ENCODE assay signal across 8 mouse cellular contexts in the genomic region with DNA sequence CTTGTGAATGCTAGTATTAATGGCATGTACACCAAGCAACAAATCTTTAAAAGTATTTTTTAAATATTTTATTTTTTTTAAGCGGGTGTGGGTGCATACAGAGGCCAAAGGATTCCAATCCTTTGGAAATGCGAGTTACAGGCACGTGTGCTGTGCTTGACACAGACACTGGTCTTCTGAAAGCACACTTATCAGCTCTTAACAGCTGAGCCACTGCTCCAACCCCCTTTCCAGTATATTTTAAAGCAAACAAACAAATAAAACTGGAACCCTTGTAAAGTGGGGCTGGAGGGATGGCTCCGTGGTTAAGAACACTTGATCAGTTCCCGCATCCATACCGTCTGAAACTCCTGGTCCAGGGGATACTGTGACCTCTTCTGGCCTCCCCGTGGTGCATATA. TPM values are rescaled to one million over a fixed set of nuclear protein-coding genes. Genes with fewer than 3 reads are reported as not detected.
DNase-seq lines count a peak whose midpoint lies in the region; ATAC-seq and TF ChIP-seq lines count a peak whose summit lies in the region.

No protein-coding gene starts in this region.

- H3K27ac ChIP-seq in lung, embryonic 15.5 days: peak overlapping the region; percentile 96
- peak overlapping the region; percentile 97 for H3K27ac ChIP-seq in embryonic facial prominence, embryonic 14.5 days (replicated peaks; ENCODE audit: low read depth, low read length)
- H3K27ac ChIP-seq in intestine, embryonic 16.5 days (ENCODE audit: low read length): peak overlapping the region; percentile 94
- H3K27ac ChIP-seq in neural tube, embryonic 15.5 days (replicated peaks): peak overlapping the region; percentile 97; the same call in 1 of the 2 replicates

- H3K9ac ChIP-seq in lung, embryonic 15.5 days: peak overlapping the region; percentile 78
- peak overlapping the region; percentile 92 for H3K9ac ChIP-seq in embryonic facial prominence, embryonic 14.5 days (ENCODE audit: low read depth, low read length)
- H3K9ac ChIP-seq in intestine, embryonic 16.5 days (ENCODE audit: low read depth, low read length): peak overlapping the region; percentile 88
- H3K9ac ChIP-seq in neural tube, embryonic 15.5 days (replicated peaks): peak overlapping the region; percentile 84

- no peak for ATAC-seq in lung, embryonic 15.5 days (ENCODE audit: borderline replicate concordance, extremely low read depth, low FRiP score, low TSS enrichment)
- ATAC-seq in embryonic facial prominence, embryonic 14.5 days (ENCODE audit: low read depth): no peak
- ATAC-seq in intestine, embryonic 16.5 days: no peak
- no peak for ATAC-seq in neural tube, embryonic 15.5 days (ENCODE audit: low FRiP score)

- no peaks in the 10 kb centered on the region for H3K27me3 ChIP-seq in lung, embryonic 15.5 days
- H3K27me3 ChIP-seq in embryonic facial prominence, embryonic 14.5 days (replicated peaks; ENCODE audit: control insufficient read depth, insufficient read depth, low read length): no peaks in the 10 kb centered on the region
- no peaks in the 10 kb centered on the region for H3K27me3 ChIP-seq in intestine, embryonic 16.5 days (replicated peaks; ENCODE audit: control insufficient read depth, insufficient read depth, low read length)
- H3K27me3 ChIP-seq in neural tube, embryonic 15.5 days (replicated peaks): no peaks in the 10 kb centered on the region

- TF ChIP-seq CTCF in lung, adult 2 months (IDR thresholded peaks at IDR 0.05; ENCODE audit: insufficient read depth, low read length): no peak

- WGBS in lung, embryonic 15.5 days: 33% methylated on average over 7 of the region's 7 CpGs
- 34% methylated on average over 7 of the region's 7 CpGs for WGBS in lung, adult 2 months
- WGBS in embryonic facial prominence, embryonic 14.5 days: 57% methylated on average over 7 of the region's 7 CpGs
- 46% methylated on average over 7 of the region's 7 CpGs for WGBS in intestine, embryonic 16.5 days
- 58% methylated on average over 7 of the region's 7 CpGs for WGBS in neural tube, embryonic 15.5 days

- peaks cover 23% of the 10 kb centered on the region for H3K4me1 ChIP-seq in lung, embryonic 15.5 days
- H3K4me1 ChIP-seq in lung, adult 2 months (ENCODE audit: control insufficient read depth, insufficient read depth, low read length): peaks cover 6% of the 10 kb centered on the region; the same call in 1 of the 2 replicates
- H3K4me1 ChIP-seq in embryonic facial prominence, embryonic 14.5 days (ENCODE audit: control insufficient read depth, insufficient read depth, low read length): peaks cover 13% of the 10 kb centered on the region
- H3K4me1 ChIP-seq in intestine, embryonic 16.5 days (ENCODE audit: control insufficient read depth, insufficient read depth, low read length): peaks cover 14% of the 10 kb centered on the region
- peaks cover 27% of the 10 kb centered on the region for H3K4me1 ChIP-seq in neural tube, embryonic 15.5 days

- no peak for DNase-seq in lung, adult 2 months
- DNase-seq in embryonic facial prominence, embryonic 14.5 days (ENCODE audit: low spot score): no peak
- no peak for DNase-seq in gastrocnemius, adult 18-20 months (ENCODE audit: low spot score)
- DNase-seq in left cerebral cortex, postnatal 4 days: no peak
- no peak for DNase-seq in testis, postnatal 10 days (ENCODE audit: low spot score)

- no peaks in the 10 kb centered on the region for H3K9me3 ChIP-seq in lung, embryonic 15.5 days
- 0 out of 2 replicates have a peak, but pooled peaks cover 3% of the 10 kb centered on the region for H3K9me3 ChIP-seq in embryonic facial prominence, embryonic 14.5 days (ENCODE audit: control insufficient read depth, low read length)
- H3K9me3 ChIP-seq in intestine, embryonic 16.5 days (ENCODE audit: control insufficient read depth, low read length): no peaks in the 10 kb centered on the region; the same call in 1 of the 2 replicates
- H3K9me3 ChIP-seq in neural tube, embryonic 15.5 days (replicated peaks): no peaks in the 10 kb centered on the region

- H3K4me2 ChIP-seq in lung, embryonic 15.5 days: peak overlapping the region; percentile 88
- peak overlapping the region; percentile 94 for H3K4me2 ChIP-seq in embryonic facial prominence, embryonic 14.5 days (ENCODE audit: low read depth, low read length)
- H3K4me2 ChIP-seq in intestine, embryonic 16.5 days (ENCODE audit: low read depth, low read length): peak overlapping the region; percentile 90
- peak overlapping the region; percentile 83 for H3K4me2 ChIP-seq in neural tube, embryonic 15.5 days

- intact Hi-C loops in left cerebral cortex, postnatal 4 days (cut with DNase I): loop anchor here (5.0 kb wide), 2 partner anchors 159 to 304 kb away; no protein-coding TSS in a partner anchor

- TF ChIP-seq POLR2A in lung, adult 2 months (IDR thresholded peaks at IDR 0.05; ENCODE audit: borderline replicate concordance, extremely low read depth, low read depth, low read length): no peak

- no peaks in the 10 kb centered on the region for H3K36me3 ChIP-seq in lung, embryonic 15.5 days
- H3K36me3 ChIP-seq in embryonic facial prominence, embryonic 14.5 days (ENCODE audit: control insufficient read depth, insufficient read depth, low read length): no peaks in the 10 kb centered on the region
- H3K36me3 ChIP-seq in intestine, embryonic 16.5 days (ENCODE audit: control insufficient read depth, insufficient read depth, low read length): no peaks in the 10 kb centered on the region
- H3K36me3 ChIP-seq in neural tube, embryonic 15.5 days: no peaks in the 10 kb centered on the region

- peak overlapping the region; percentile 79 for H3K4me3 ChIP-seq in lung, embryonic 15.5 days
- no peak overlapping the region for H3K4me3 ChIP-seq in lung, adult 2 months (replicated peaks; ENCODE audit: extremely low read depth, low read depth, low read length)
- H3K4me3 ChIP-seq in embryonic facial prominence, embryonic 14.5 days (ENCODE audit: low read depth, low read length): peak overlapping the region; percentile 76
- peak overlapping the region; percentile 79 for H3K4me3 ChIP-seq in intestine, embryonic 16.5 days (ENCODE audit: low read length)
- H3K4me3 ChIP-seq in neural tube, embryonic 15.5 days (replicated peaks): peak overlapping the region; percentile 78

RNA-seq across cellular contexts. Expression of a gene that starts 0.7 kb away (rescaled TPM):
- 7.6 and 10.1 TPM in 2 replicates for polyA plus RNA-seq in lung, embryonic 15.5 days (2015; fragmentation: Nextera tagmentation; extraction: Ambion mirVana)
- polyA plus RNA-seq in lung, adult 2 months (2012; rRNA removed): 5.2 and 5.4 TPM in 2 replicates
- 6.6 and 7.3 TPM in 2 replicates for polyA plus RNA-seq in embryonic facial prominence, embryonic 14.5 days (2014; fragmentation: Nextera tagmentation; extraction: Ambion mirVana)
- 7.0 TPM in 2 replicates for polyA plus RNA-seq in intestine, embryonic 16.5 days (2015; fragmentation: Nextera tagmentation; extraction: Ambion mirVana)
- polyA plus RNA-seq in neural tube, embryonic 15.5 days (2015; fragmentation: Nextera tagmentation; extraction: Ambion mirVana): 12.4 and 14.4 TPM in 2 replicates
- 1 to 10 TPM; 5.0 to 6.3 TPM for total RNA-seq in gastrocnemius, adult 18-20 months (2021)
- total RNA-seq in left cerebral cortex, postnatal 4 days (2021): 10 to 100 TPM; 16.5 to 19.4 TPM

RNA-seq across cellular contexts. Expression of a gene that starts 6.6 kb away (rescaled TPM):
- 30.2 and 30.3 TPM in 2 replicates for polyA plus RNA-seq in lung, embryonic 15.5 days (2015; fragmentation: Nextera tagmentation; extraction: Ambion mirVana)
- polyA plus RNA-seq in lung, adult 2 months (2012; rRNA removed): 12.5 and 13.3 TPM in 2 replicates
- polyA plus RNA-seq in embryonic facial prominence, embryonic 14.5 days (2014; fragmentation: Nextera tagmentation; extraction: Ambion mirVana): 26.1 and 27.3 TPM in 2 replicates
- 26.6 and 28.5 TPM in 2 replicates for polyA plus RNA-seq in intestine, embryonic 16.5 days (2015; fragmentation: Nextera tagmentation; extraction: Ambion mirVana)
- 20.3 and 21.6 TPM in 2 replicates for polyA plus RNA-seq in neural tube, embryonic 15.5 days (2015; fragmentation: Nextera tagmentation; extraction: Ambion mirVana)
- 10 to 100 TPM; 22.7 to 25.2 TPM for total RNA-seq in gastrocnemius, adult 18-20 months (2021)
- 10 to 100 TPM; 21.2 to 23.2 TPM for total RNA-seq in left cerebral cortex, postnatal 4 days (2021)

RNA-seq across cellular contexts. Expression of a gene that starts 46.3 kb away (rescaled TPM):
- 6.9 and 7.8 TPM in 2 replicates for polyA plus RNA-seq in lung, embryonic 15.5 days (2015; fragmentation: Nextera tagmentation; extraction: Ambion mirVana)
- 32.0 and 37.8 TPM in 2 replicates for polyA plus RNA-seq in lung, adult 2 months (2012; rRNA removed)
- polyA plus RNA-seq in embryonic facial prominence, embryonic 14.5 days (2014; fragmentation: Nextera tagmentation; extraction: Ambion mirVana): 7.2 TPM in 2 replicates
- 5.7 and 6.6 TPM in 2 replicates for polyA plus RNA-seq in intestine, embryonic 16.5 days (2015; fragmentation: Nextera tagmentation; extraction: Ambion mirVana)
- 2.5 and 5.1 TPM in 2 replicates for polyA plus RNA-seq in neural tube, embryonic 15.5 days (2015; fragmentation: Nextera tagmentation; extraction: Ambion mirVana)
- total RNA-seq in gastrocnemius, adult 18-20 months (2021): 1 to 10 TPM; 2.1 to 2.2 TPM
- 1 to 10 TPM; 2.5 to 3.7 TPM for total RNA-seq in left cerebral cortex, postnatal 4 days (2021)
